Mouse (Mus musculus) C2C12 (cell line): Measurements from ENCODE around the gene Ankrd13a. TPM values are rescaled to one million over a fixed set of nuclear protein-coding genes. Genes with fewer than 3 reads are reported as not detected.

ENCODE experiments used
- H3K27me3 ChIP-seq: one replicate; pipeline ENCODE4 v1.6.1; 2011; ENCODE audit not compliant: control insufficient read depth, insufficient read depth, insufficient read length
- H3K36me3 ChIP-seq: one replicate; pipeline ENCODE4 v1.6.1; 2011; ENCODE audit not compliant: control insufficient read depth, insufficient read depth
- H3K4me3 ChIP-seq: one replicate; pipeline ENCODE4 v1.5.1; 2011; ENCODE audit warnings: mild to moderate bottlenecking, control low read depth; ENCODE audit not compliant: poor library complexity, insufficient read depth, severe bottlenecking
- H3K79me2 ChIP-seq: one replicate; pipeline ENCODE4 v1.6.1; 2011; ENCODE audit not compliant: control insufficient read depth, insufficient read depth
- H3K79me3 ChIP-seq: one replicate; pipeline ENCODE4 v1.6.1; 2011; ENCODE audit warnings: low read depth, control low read depth
- H3ac ChIP-seq: one replicate; pipeline ENCODE3; 2011; ENCODE audit warnings: low read depth; ENCODE audit not compliant: control insufficient read depth, insufficient read length
- CEBPB ChIP-seq: IDR thresholded peaks from one replicate; pipeline ENCODE4 v1.6.1; 2011; ENCODE audit warnings: low read depth, mild to moderate bottlenecking, control low read depth, moderate library complexity
- CTCF ChIP-seq: IDR thresholded peaks from one replicate; pipeline ENCODE4 v1.5.1; 2011; ENCODE audit not compliant: control insufficient read depth, insufficient read depth, insufficient read length
- FOSL1 ChIP-seq: IDR thresholded peaks from one replicate; pipeline ENCODE4 v1.8.0; 2011; ENCODE audit warnings: mild to moderate bottlenecking, low read length; ENCODE audit not compliant: poor library complexity, insufficient read depth, severe bottlenecking
- MAX ChIP-seq: IDR thresholded peaks from one replicate; pipeline ENCODE4 v1.6.1; 2011; ENCODE audit warnings: mild to moderate bottlenecking, control low read depth
- MYOD1 ChIP-seq: IDR thresholded peaks from one replicate; pipeline ENCODE4 v1.6.1; 2011; ENCODE audit warnings: low read depth; ENCODE audit not compliant: control insufficient read depth, insufficient read length
- MYOG ChIP-seq: IDR thresholded peaks from one replicate; pipeline ENCODE4 v1.6.1; 2011; ENCODE audit not compliant: control insufficient read depth, insufficient read length; ENCODE audit errors: extremely low read depth
- USF1 ChIP-seq: IDR thresholded peaks from one replicate; pipeline ENCODE4 v1.6.1; 2011; ENCODE audit warnings: low read depth, mild to moderate bottlenecking, control low read depth, moderate library complexity
- polyA plus RNA-seq: library from polyadenylated mRNA; unstranded; fragments of >200 nt; fragmentation: generic; extraction: Trizol; gene quantifications from one replicate; pipeline ENCODE4 v1.2.1, GENCODE M21; 2012; ENCODE audit warnings: missing spikeins

Gene Ankrd13a
- polyA plus RNA-seq, 1 experiment: 55.2 TPM

- Histone ChIP-seq H3K79me2 (peaks cover 4% of the 10 kb centered on the region), H3K4me3 (no peak overlapping the region), H3K27me3 (no peaks in the 10 kb centered on the region), H3K79me3 (no peaks in the 10 kb centered on the region), H3ac (no peak overlapping the region), H3K36me3 (no peaks in the 10 kb centered on the region)
- TF ChIP-seq MYOG (no peak), MAX (no peak), FOSL1 (no peak), USF1 (no peak), MYOD1 (no peak), CEBPB (no peak), CTCF (no peak)
These were observed 43.6 kb downstream of the Ankrd13a start for GRCm38 (mm10) chr5:114818124-114818523.

- Histone ChIP-seq H3K79me3 (no peaks in the 10 kb centered on the region), H3K27me3 (no peaks in the 10 kb centered on the region), H3ac (no peak within 1 kb of the TSS), H3K79me2 (no peaks in the 10 kb centered on the region), H3K4me3 (peak within 1 kb of the TSS; percentile 14), H3K36me3 (no peaks in the 10 kb centered on the region)
- TF ChIP-seq MYOG (no peak), USF1 (no peak), FOSL1 (no peak), CEBPB (no peak), MAX (no peak), MYOD1 (no peak), CTCF (no peak)
These were observed 48.6 kb downstream of the Ankrd13a start, which contains the start of gene 1500011B03Rik for GRCm38 (mm10) chr5:114822796-114823688. Gene 1500011B03Rik, minus strand, starts transcription at chr5:114823468.

- Histone ChIP-seq H3K79me2 (no peaks in the 10 kb centered on the region), H3K79me3 (no peaks in the 10 kb centered on the region), H3K27me3 (no peaks in the 10 kb centered on the region), H3ac (no peak overlapping the region), H3K4me3 (no peak overlapping the region), H3K36me3 (no peaks in the 10 kb centered on the region)
- TF ChIP-seq CTCF (peak; percentile 50), CEBPB (no peak)
These were observed 49.7 kb downstream of the Ankrd13a start for GRCm38 (mm10) chr5:114824197-114824596.

- Histone ChIP-seq H3K79me2 (no peaks in the 10 kb centered on the region), H3K36me3 (no peaks in the 10 kb centered on the region), H3K79me3 (no peaks in the 10 kb centered on the region), H3K27me3 (no peaks in the 10 kb centered on the region), H3K4me3 (no peak overlapping the region), H3ac (no peak overlapping the region)
- TF ChIP-seq MYOG: no peak
- no peak for TF ChIP-seq CTCF
- TF ChIP-seq MYOD1: no peak
- no peak for TF ChIP-seq FOSL1
- TF ChIP-seq USF1: no peak
- no peak for TF ChIP-seq CEBPB
- no peak for TF ChIP-seq MAX
These were observed 51.7 kb downstream of the Ankrd13a start for GRCm38 (mm10) chr5:114825978-114826691.

GRCm38 (mm10) chr5:114827427-114827826 is 53.0 kb downstream of the Ankrd13a start:
- Histone ChIP-seq H3K79me3 (no peaks in the 10 kb centered on the region), H3ac (no peak overlapping the region), H3K79me2 (no peaks in the 10 kb centered on the region), H3K36me3 (no peaks in the 10 kb centered on the region), H3K27me3 (no peaks in the 10 kb centered on the region), H3K4me3 (no peak overlapping the region)
- TF ChIP-seq MAX (no peak), FOSL1 (no peak), MYOD1 (peak; percentile 74), MYOG (no peak), USF1 (no peak), CTCF (no peak), CEBPB (peak; percentile 78)

GRCm38 (mm10) chr5:114829740-114830139 is 55.3 kb downstream of the Ankrd13a start:
- Histone ChIP-seq H3K4me3 (no peak overlapping the region), H3ac (no peak overlapping the region), H3K79me3 (no peaks in the 10 kb centered on the region), H3K36me3 (no peaks in the 10 kb centered on the region), H3K27me3 (no peaks in the 10 kb centered on the region), H3K79me2 (no peaks in the 10 kb centered on the region)
- TF ChIP-seq CEBPB (no peak), MAX (no peak)
